Mouse (Mus musculus) MEL (cell line): ENCODE data around the gene Zfand5. TPM values are rescaled to one million over a fixed set of nuclear protein-coding genes. Genes with fewer than 3 reads are reported as not detected.

Experiments
- DNase-seq: peaks from one replicate; pipeline ENCODE4 v3.0.0; 2011; ENCODE audit warnings: low read depth, low spot score
- H3K27ac ChIP-seq: 2 replicates; pipeline ENCODE4 v1.5.1; 2012; ENCODE audit warnings: low read depth, mild to moderate bottlenecking, control low read depth, low read length, moderate library complexity; ENCODE audit not compliant: control insufficient read depth
- H3K27me3 ChIP-seq, 2 experiments: fragments of 150-350 bp in 1 of 2; sonication (generic) in 1 of 2; 2 replicates each; pipeline ENCODE4 v1.6.1; 2012; ENCODE audit warnings: low read length in 2 of 2, mild to moderate bottlenecking in 2 of 2, improper control_type of control experiment in 1 of 2, moderate library complexity in 1 of 2; ENCODE audit not compliant: insufficient read depth in 2 of 2, control insufficient read depth in 1 of 2
- H3K36me3 ChIP-seq, 2 experiments: 2 replicates each; pipeline ENCODE4 v1.6.1; 2012 to 2014; ENCODE audit warnings: low read length in 2 of 2, improper control_type of control experiment in 1 of 2, inconsistent platforms in 1 of 2, mild to moderate bottlenecking in 1 of 2; ENCODE audit not compliant: insufficient read depth in 2 of 2, control insufficient read depth in 1 of 2
- H3K4me1 ChIP-seq, 2 experiments: fragments of 150-350 bp in 1 of 2; sonication (generic) in 1 of 2; 2 replicates each; pipeline ENCODE4 v1.6.1; 2012; ENCODE audit warnings: low read length in 2 of 2, improper control_type of control experiment in 1 of 2, mild to moderate bottlenecking in 1 of 2; ENCODE audit not compliant: insufficient read depth in 2 of 2, control insufficient read depth in 1 of 2
- H3K4me3 ChIP-seq, 2 experiments: fragments of 150-350 bp in 1 of 2; sonication (generic) in 1 of 2; 2 replicates each; pipeline ENCODE4 v1.5.1; 2012; ENCODE audit warnings: low read depth in 2 of 2, low read length in 2 of 2, mild to moderate bottlenecking in 2 of 2, moderate library complexity in 2 of 2, control low read depth in 1 of 2, improper control_type of control experiment in 1 of 2; ENCODE audit not compliant: control insufficient read depth in 1 of 2, insufficient read depth in 1 of 2
- H3K79me2 ChIP-seq: 2 replicates; pipeline ENCODE4 v1.6.1; 2012; ENCODE audit warnings: mild to moderate bottlenecking, low read length, moderate library complexity; ENCODE audit not compliant: control insufficient read depth, poor library complexity, insufficient read depth
- H3K9ac ChIP-seq: 2 replicates; pipeline ENCODE4 v1.6.1; 2012; ENCODE audit warnings: low read depth, mild to moderate bottlenecking, control low read depth, low read length, moderate library complexity; ENCODE audit not compliant: control insufficient read depth, poor library complexity, severe bottlenecking
- H3K9me3 ChIP-seq: fragments of 150-350 bp; sonication (generic); replicated peaks from 2 replicates; pipeline ENCODE4 v1.6.1; 2012; ENCODE audit warnings: mild to moderate bottlenecking, low read length, improper control_type of control experiment, moderate library complexity; ENCODE audit not compliant: insufficient read depth
- BHLHE40 ChIP-seq: IDR thresholded peaks from 2 replicates; pipeline ENCODE4 v1.6.1; 2012; ENCODE audit warnings: low read depth, mild to moderate bottlenecking, inconsistent platforms, low read length, improper control_type of control experiment, borderline replicate concordance
- CHD1 ChIP-seq: IDR thresholded peaks from 2 replicates; pipeline ENCODE4 v1.6.1; 2012; ENCODE audit warnings: low read depth, mild to moderate bottlenecking, inconsistent platforms, low read length, improper control_type of control experiment
- CHD2 ChIP-seq: IDR thresholded peaks from 2 replicates; pipeline ENCODE4 v1.6.1; 2011; ENCODE audit warnings: low read length, improper control_type of control experiment
- CTCF ChIP-seq, 3 experiments: IDR thresholded peaks in 2 of 3; conservative IDR thresholded peaks in 1 of 3; 2 replicates each; pipeline ENCODE4 v1.5.1; 2011 to 2012; ENCODE audit warnings: low read length in 3 of 3, low read depth in 2 of 3, mild to moderate bottlenecking in 2 of 3, improper control_type of control experiment in 1 of 3, inconsistent platforms in 1 of 3, mixed read lengths in 1 of 3, moderate library complexity in 1 of 3; ENCODE audit not compliant: control insufficient read depth in 1 of 3, insufficient read depth in 1 of 3, poor library complexity in 1 of 3, severe bottlenecking in 1 of 3
- E2F4 ChIP-seq: IDR thresholded peaks from 2 replicates; pipeline ENCODE4 v1.6.1; 2011; ENCODE audit warnings: low read depth, low read length, improper control_type of control experiment, borderline replicate concordance
- ELF1 ChIP-seq: IDR thresholded peaks from 2 replicates; pipeline ENCODE4 v1.6.1; 2014; ENCODE audit warnings: low read depth, mild to moderate bottlenecking, inconsistent platforms, low read length, improper control_type of control experiment, moderate library complexity
- EP300 ChIP-seq, 2 experiments: IDR thresholded peaks; 2 replicates each; pipeline ENCODE4 v1.6.1; 2011; ENCODE audit warnings: improper control_type of control experiment in 2 of 2, low read length in 2 of 2, low read depth in 1 of 2, mild to moderate bottlenecking in 1 of 2
- ETS1 ChIP-seq: IDR thresholded peaks from 2 replicates; pipeline ENCODE4 v1.6.1; 2012; ENCODE audit warnings: low read depth, mild to moderate bottlenecking, inconsistent platforms, low read length, improper control_type of control experiment, moderate library complexity
- GABPA ChIP-seq: IDR thresholded peaks from 2 replicates; pipeline ENCODE4 v1.6.1; 2012; ENCODE audit warnings: low read depth, mild to moderate bottlenecking, inconsistent platforms, low read length, improper control_type of control experiment, moderate library complexity
- GATA1 ChIP-seq: IDR thresholded peaks from 2 replicates; pipeline ENCODE4 v1.6.1; 2011; ENCODE audit warnings: low read depth, low read length, improper control_type of control experiment
- HCFC1 ChIP-seq: IDR thresholded peaks from 2 replicates; pipeline ENCODE4 v1.6.1; 2012; ENCODE audit warnings: low read depth, mild to moderate bottlenecking, inconsistent platforms, low read length, improper control_type of control experiment, moderate library complexity
- JUND ChIP-seq: IDR thresholded peaks from 2 replicates; pipeline ENCODE4 v1.6.1; 2011; ENCODE audit warnings: low read depth, mild to moderate bottlenecking, improper control_type of control experiment, low read length
- KAT2A ChIP-seq: conservative IDR thresholded peaks from 2 replicates; pipeline ENCODE4 v1.6.1; 2012; ENCODE audit warnings: low read depth, low read length, improper control_type of control experiment, inconsistent platforms
- MAFK ChIP-seq: IDR thresholded peaks from 2 replicates; pipeline ENCODE4 v1.6.1; 2011; ENCODE audit warnings: low read depth, mild to moderate bottlenecking, low read length, improper control_type of control experiment, borderline replicate concordance
- MAZ ChIP-seq: IDR thresholded peaks from 2 replicates; pipeline ENCODE4 v1.6.1; 2012; ENCODE audit warnings: low read depth, mild to moderate bottlenecking, inconsistent platforms, low read length, improper control_type of control experiment
- MXI1 ChIP-seq: IDR thresholded peaks from 2 replicates; pipeline ENCODE4 v1.6.1; 2011; ENCODE audit warnings: mild to moderate bottlenecking, low read depth, low read length, improper control_type of control experiment
- MYB ChIP-seq: IDR thresholded peaks from 2 replicates; pipeline ENCODE4 v1.6.1; 2011; ENCODE audit warnings: mild to moderate bottlenecking, low read depth, low read length, improper control_type of control experiment
- MYC ChIP-seq: IDR thresholded peaks from 2 replicates; pipeline ENCODE4 v1.6.1; 2011; ENCODE audit warnings: low read depth, mild to moderate bottlenecking, low read length, improper control_type of control experiment, moderate library complexity
- NELFE ChIP-seq: IDR thresholded peaks from 2 replicates; pipeline ENCODE4 v1.6.1; 2011; ENCODE audit warnings: low read depth, low read length, improper control_type of control experiment
- NRF1 ChIP-seq: IDR thresholded peaks from 2 replicates; pipeline ENCODE4 v1.6.1; 2014; ENCODE audit warnings: low read depth, mild to moderate bottlenecking, inconsistent platforms, low read length, improper control_type of control experiment, moderate library complexity; ENCODE audit not compliant: poor library complexity, insufficient read depth, severe bottlenecking
- POLR2A ChIP-seq, 2 experiments: IDR thresholded peaks; 2 replicates each; pipeline ENCODE4 v1.6.1; 2011 to 2012; ENCODE audit warnings: low read length in 2 of 2, mild to moderate bottlenecking in 2 of 2, control low read depth in 1 of 2, improper control_type of control experiment in 1 of 2, low read depth in 1 of 2, moderate library complexity in 1 of 2; ENCODE audit not compliant: control insufficient read depth in 1 of 2, insufficient read depth in 1 of 2, poor library complexity in 1 of 2
- POLR2AphosphoS2 ChIP-seq: IDR thresholded peaks from 2 replicates; pipeline ENCODE4 v1.6.1; 2011; ENCODE audit warnings: low read length, improper control_type of control experiment
- POLR2AphosphoS5 ChIP-seq: IDR thresholded peaks from 2 replicates; pipeline ENCODE4 v1.6.1; 2012; ENCODE audit warnings: low read depth, borderline replicate concordance, mild to moderate bottlenecking, inconsistent platforms, low read length, moderate library complexity, mixed read lengths
- RAD21 ChIP-seq: IDR thresholded peaks from 2 replicates; pipeline ENCODE4 v1.6.1; 2011; ENCODE audit warnings: mild to moderate bottlenecking, low read depth, low read length, improper control_type of control experiment
- RCOR1 ChIP-seq: IDR thresholded peaks from 2 replicates; pipeline ENCODE4 v1.6.1; 2012; ENCODE audit warnings: low read depth, mild to moderate bottlenecking, inconsistent platforms, low read length, improper control_type of control experiment
- SIN3A ChIP-seq: IDR thresholded peaks from 2 replicates; pipeline ENCODE4 v1.6.1; 2012; ENCODE audit warnings: low read length, improper control_type of control experiment, inconsistent platforms
- SMC3 ChIP-seq: IDR thresholded peaks from 2 replicates; pipeline ENCODE4 v1.6.1; 2011; ENCODE audit warnings: low read depth, low read length, improper control_type of control experiment
- TBP ChIP-seq: IDR thresholded peaks from 2 replicates; pipeline ENCODE4 v1.8.0; 2011; ENCODE audit warnings: low read depth, low read length, improper control_type of control experiment
- TCF12 ChIP-seq: IDR thresholded peaks from 2 replicates; pipeline ENCODE4 v1.6.1; 2014; ENCODE audit warnings: low read depth, mild to moderate bottlenecking, inconsistent platforms, low read length, improper control_type of control experiment, moderate library complexity
- UBTF ChIP-seq: IDR thresholded peaks from 2 replicates; pipeline ENCODE4 v1.6.1; 2012; ENCODE audit warnings: low read depth, mild to moderate bottlenecking, inconsistent platforms, low read length, improper control_type of control experiment, moderate library complexity, borderline replicate concordance; ENCODE audit not compliant: insufficient read depth
- USF1 ChIP-seq: IDR thresholded peaks from 2 replicates; pipeline ENCODE4 v1.6.1; 2014; ENCODE audit warnings: low read depth, mild to moderate bottlenecking, inconsistent platforms, low read length, improper control_type of control experiment, moderate library complexity
- ZC3H11A ChIP-seq: IDR thresholded peaks from 2 replicates; pipeline ENCODE4 v1.6.1; 2012; ENCODE audit warnings: low read depth, mild to moderate bottlenecking, inconsistent platforms, low read length, improper control_type of control experiment
- ZKSCAN1 ChIP-seq: IDR thresholded peaks from 2 replicates; pipeline ENCODE4 v1.6.1; 2012; ENCODE audit warnings: low read depth, mild to moderate bottlenecking, inconsistent platforms, low read length, improper control_type of control experiment, moderate library complexity
- ZMIZ1 ChIP-seq: IDR thresholded peaks from 2 replicates; pipeline ENCODE4 v1.6.1; 2012; ENCODE audit warnings: low read depth, mild to moderate bottlenecking, inconsistent platforms, low read length, improper control_type of control experiment, moderate library complexity
- ZNF384 ChIP-seq: IDR thresholded peaks from 2 replicates; pipeline ENCODE4 v1.6.1; 2012; ENCODE audit warnings: low read depth, mild to moderate bottlenecking, inconsistent platforms, low read length, improper control_type of control experiment
- polyA plus RNA-seq, 2 experiments: library from polyadenylated mRNA; stranded (reverse) in 1 of 2; unstranded in 1 of 2; fragments of >175 nt in 1 of 2; fragments of >200 nt in 1 of 2; gene quantifications; 2 replicates each; pipeline versions ENCODE4 v1.2.1 to v1.2.4; 2012; ENCODE audit warnings: low replicate concordance in 2 of 2, low read depth in 1 of 2; ENCODE audit not compliant: insufficient read length in 2 of 2, insufficient read depth in 1 of 2, missing spikeins in 1 of 2
- total RNA-seq: library from RNA; depleted of rRNA; stranded (reverse); fragments of 300-350 nt; gene quantifications from 2 replicates; pipeline ENCODE4 v1.2.3, GENCODE M21; 2012; rRNA removed

The Zfand5 gene
- total RNA-seq (66.8 and 80.1 TPM in 2 replicates), polyA plus RNA-seq (10 to 100 TPM; 48.1 to 51.5 TPM)

GRCm38 (mm10) chr19:21271741-21272654 is at the start of gene Zfand5:
Zfand5 (plus strand) TSS chr19:21272278.
- Histone ChIP-seq H3K4me1 (peaks cover 0 to 3% of the 10 kb centered on the region in 2 experiments; a peak in 2 of 4 replicates), H3K36me3 (peaks cover 10 to 18% of the 10 kb centered on the region in 2 experiments), H3K27ac (peak within 1 kb of the TSS; percentile 91), H3K9ac (peak within 1 kb of the TSS; percentile 95), H3K9me3 (no peaks in the 10 kb centered on the region), H3K27me3 (no peaks in the 10 kb centered on the region), H3K4me3 (peak within 1 kb of the TSS; percentile 90 to 94), H3K79me2 (peaks cover 45% of the 10 kb centered on the region)
- peak; percentile 94 for DNase-seq
- no peak; the same call in 1 of the 2 replicates for TF ChIP-seq KAT2A
- TF ChIP-seq TCF12: peak; percentile 83
- no peak for TF ChIP-seq CHD2
- TF ChIP-seq JUND: no peak
- TF ChIP-seq MXI1: peak; percentile 2; the same call in 1 of the 2 replicates
- no peak for TF ChIP-seq GABPA
- peak; percentile 98 for TF ChIP-seq POLR2A (IDR thresholded peaks at IDR 0.05; ENCODE audit: control insufficient read depth in 1 of 2, insufficient read depth in 1 of 2, low read depth in 1 of 2, low read length in 2 of 2, poor library complexity in 1 of 2)
- no peak for TF ChIP-seq ZC3H11A
- peak; percentile 48; the same call in 1 of the 2 replicates for TF ChIP-seq SIN3A
- peak; percentile 100 for TF ChIP-seq NELFE
- no peak; the same call in none of the 2 replicates for TF ChIP-seq HCFC1
- TF ChIP-seq TBP: peak; percentile 88
- TF ChIP-seq EP300 (IDR thresholded peaks at IDR 0.05; ENCODE audit: low read depth in 1 of 2, low read length in 2 of 2): no peak
- no peak; the same call in 1 of the 2 replicates for TF ChIP-seq RCOR1
- no peak for TF ChIP-seq ZNF384
- TF ChIP-seq MYC: no peak
- TF ChIP-seq NRF1: 0 out of 2 replicates have a peak, but pooled peaks have one; percentile 26
- no peak; the same call in 1 of the 2 replicates for TF ChIP-seq MAZ
- TF ChIP-seq CHD1: no peak
- TF ChIP-seq CTCF (IDR thresholded peaks at IDR 0.05 in 2 of 3, conservative IDR thresholded peaks at IDR 0.05 in 1 of 3; ENCODE audit: control insufficient read depth in 1 of 3, insufficient read depth in 1 of 3, low read depth in 2 of 3, low read length in 3 of 3, poor library complexity in 1 of 3, severe bottlenecking in 1 of 3): no peak
- peak; percentile 52 for TF ChIP-seq ELF1
- TF ChIP-seq UBTF: no peak; the same call in 1 of the 2 replicates
- TF ChIP-seq RAD21: no peak
- TF ChIP-seq SMC3: no peak
- no peak for TF ChIP-seq E2F4
- no peak for TF ChIP-seq MYB
- no peak for TF ChIP-seq ZKSCAN1
- TF ChIP-seq ETS1: peak; percentile 48; the same call in 1 of the 2 replicates
- no peak for TF ChIP-seq MAFK
- peak; percentile 98 for TF ChIP-seq POLR2AphosphoS2
- peak; percentile 98 for TF ChIP-seq ZMIZ1
- TF ChIP-seq BHLHE40: 0 out of 2 replicates have a peak, but pooled peaks have one; percentile 6
- 0 out of 2 replicates have a peak, but pooled peaks have one; percentile 56 for TF ChIP-seq POLR2AphosphoS5
- 0 out of 2 replicates have a peak, but pooled peaks have one; percentile 15 for TF ChIP-seq USF1
- TF ChIP-seq GATA1: no peak
